Mouse (Mus musculus) erythroblast, embryonic 14.5 days (primary cell): Measurements from ENCODE around the gene Snx10. TPM values are rescaled to one million over a fixed set of nuclear protein-coding genes. Genes with fewer than 3 reads are reported as not detected.

Experiments
- H3K27me3 ChIP-seq: 2 replicates; pipeline ENCODE4 v1.6.1; 2012; ENCODE audit warnings: inconsistent platforms; ENCODE audit not compliant: control insufficient read depth
- H3K36me3 ChIP-seq: 2 replicates; pipeline ENCODE4 v1.6.1; 2012; ENCODE audit warnings: mild to moderate bottlenecking, inconsistent platforms; ENCODE audit not compliant: control insufficient read depth
- H3K4me1 ChIP-seq: 2 replicates; pipeline ENCODE4 v1.6.1; 2012; ENCODE audit warnings: inconsistent platforms; ENCODE audit not compliant: control insufficient read depth
- H3K4me3 ChIP-seq: replicated peaks from 2 replicates; pipeline ENCODE3; 2012; ENCODE audit warnings: moderate library complexity, mild to moderate bottlenecking, inconsistent platforms
- H3K9me3 ChIP-seq: 2 replicates; pipeline ENCODE4 v1.6.1; 2012; ENCODE audit warnings: low read length, inconsistent platforms, mixed read lengths; ENCODE audit not compliant: control insufficient read depth
- GATA1 ChIP-seq: IDR thresholded peaks from 2 replicates; pipeline ENCODE4 v1.6.1; 2012; ENCODE audit warnings: low read length, inconsistent platforms, mixed read lengths
- TAL1 ChIP-seq: IDR thresholded peaks from 3 replicates; pipeline ENCODE4 v1.6.1; 2012; ENCODE audit warnings: low read length, inconsistent platforms, mixed read lengths
- polyA plus RNA-seq: library from polyadenylated mRNA; stranded (reverse); fragments of >175 nt; gene quantifications from 2 replicates; pipeline ENCODE4 v1.2.3, GENCODE M21; 2012

Gene Snx10
- polyA plus RNA-seq, 1 experiment = not detected

DNA sequence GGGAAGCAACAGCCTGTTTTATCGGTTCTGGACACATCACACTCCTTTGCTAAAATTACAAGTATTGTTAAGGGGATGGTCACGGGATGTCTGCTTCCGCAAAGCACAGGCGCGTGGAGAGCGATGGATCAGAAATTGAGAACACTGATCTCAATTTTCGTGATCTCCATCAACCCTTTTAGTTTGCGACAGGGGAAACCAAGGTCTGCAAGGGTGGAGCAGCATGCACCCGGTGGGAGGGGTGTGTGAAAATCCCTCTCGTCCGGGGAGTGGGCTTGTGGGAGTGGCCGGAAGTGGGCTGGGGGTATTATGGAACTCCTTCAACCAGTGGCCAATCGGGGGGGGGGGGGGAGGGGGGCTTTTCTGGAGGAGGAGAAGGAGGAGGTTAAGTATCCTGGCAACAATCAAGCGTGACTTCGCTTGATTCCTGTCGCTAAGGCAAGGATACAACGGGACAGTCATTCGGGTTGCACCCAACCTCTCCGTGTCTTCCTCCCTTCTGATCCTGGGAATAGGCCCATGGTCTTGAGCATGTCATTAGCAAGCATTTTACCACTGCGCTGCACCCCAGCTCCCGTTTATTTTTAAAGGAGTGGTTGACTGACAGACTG lies 725 bp downstream of the Snx10 start:
- TF ChIP-seq GATA1 (no peak), TAL1 (no peak)
- H3K9me3 ChIP-seq = no peaks in the 10 kb centered on the region
- H3K27me3 ChIP-seq = peaks cover 38% of the 10 kb centered on the region
- H3K4me1 ChIP-seq = peaks cover 3% of the 10 kb centered on the region
- peak overlapping the region; percentile 51 for H3K4me3 ChIP-seq
- no peaks in the 10 kb centered on the region for H3K36me3 ChIP-seq

DNA sequence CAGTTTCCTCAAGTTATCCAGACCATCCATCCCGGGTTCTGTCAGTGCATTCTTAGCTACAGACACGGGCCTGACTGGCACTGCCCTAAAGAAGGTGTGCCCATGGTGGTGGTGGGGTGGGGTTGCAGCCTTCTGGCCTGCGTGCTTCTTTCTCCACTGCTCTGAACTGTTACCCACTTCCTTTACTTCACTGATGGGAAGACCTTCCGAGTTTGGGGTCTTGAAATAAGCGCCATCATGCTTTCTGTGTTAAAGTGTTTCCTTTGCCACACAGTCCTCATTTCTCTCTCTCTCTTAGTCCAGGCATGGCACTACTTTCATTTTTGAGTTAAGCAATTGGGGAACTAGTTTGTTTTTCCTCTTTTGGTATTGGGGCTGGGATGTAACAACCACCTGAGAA lies 1.3 kb downstream of the Snx10 start:
- TF ChIP-seq TAL1 = no peak
- no peak for TF ChIP-seq GATA1
- Histone ChIP-seq H3K36me3 (no peaks in the 10 kb centered on the region), H3K27me3 (peaks cover 38% of the 10 kb centered on the region), H3K4me1 (peaks cover 3% of the 10 kb centered on the region), H3K9me3 (no peaks in the 10 kb centered on the region), H3K4me3 (no peak overlapping the region)

DNA sequence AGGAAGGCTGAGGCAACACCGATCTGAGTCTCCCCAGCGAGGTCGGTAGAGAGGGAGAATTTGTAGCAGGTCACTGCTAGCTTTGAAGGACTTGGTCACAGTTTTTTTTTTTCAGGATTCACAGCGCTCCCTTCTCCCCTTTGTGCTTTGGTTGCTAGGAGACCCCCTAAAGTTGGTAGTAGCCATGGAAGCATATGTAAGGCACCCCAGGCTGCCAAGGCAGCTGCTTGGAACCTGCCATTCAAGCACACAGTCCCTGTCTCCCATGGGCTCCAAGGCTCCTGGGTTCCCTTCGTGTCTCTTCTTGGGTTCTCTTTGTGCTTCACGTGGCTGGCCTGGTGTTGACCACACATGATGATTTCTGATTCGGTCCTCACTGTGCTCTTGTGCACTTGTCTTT lies 5.8 kb downstream of the Snx10 start:
- Histone ChIP-seq H3K4me3 (no peak overlapping the region), H3K36me3 (no peaks in the 10 kb centered on the region), H3K27me3 (peaks cover 14% of the 10 kb centered on the region), H3K4me1 (peaks cover 4% of the 10 kb centered on the region), H3K9me3 (no peaks in the 10 kb centered on the region)
- TF ChIP-seq GATA1 = no peak
- no peak for TF ChIP-seq TAL1

DNA sequence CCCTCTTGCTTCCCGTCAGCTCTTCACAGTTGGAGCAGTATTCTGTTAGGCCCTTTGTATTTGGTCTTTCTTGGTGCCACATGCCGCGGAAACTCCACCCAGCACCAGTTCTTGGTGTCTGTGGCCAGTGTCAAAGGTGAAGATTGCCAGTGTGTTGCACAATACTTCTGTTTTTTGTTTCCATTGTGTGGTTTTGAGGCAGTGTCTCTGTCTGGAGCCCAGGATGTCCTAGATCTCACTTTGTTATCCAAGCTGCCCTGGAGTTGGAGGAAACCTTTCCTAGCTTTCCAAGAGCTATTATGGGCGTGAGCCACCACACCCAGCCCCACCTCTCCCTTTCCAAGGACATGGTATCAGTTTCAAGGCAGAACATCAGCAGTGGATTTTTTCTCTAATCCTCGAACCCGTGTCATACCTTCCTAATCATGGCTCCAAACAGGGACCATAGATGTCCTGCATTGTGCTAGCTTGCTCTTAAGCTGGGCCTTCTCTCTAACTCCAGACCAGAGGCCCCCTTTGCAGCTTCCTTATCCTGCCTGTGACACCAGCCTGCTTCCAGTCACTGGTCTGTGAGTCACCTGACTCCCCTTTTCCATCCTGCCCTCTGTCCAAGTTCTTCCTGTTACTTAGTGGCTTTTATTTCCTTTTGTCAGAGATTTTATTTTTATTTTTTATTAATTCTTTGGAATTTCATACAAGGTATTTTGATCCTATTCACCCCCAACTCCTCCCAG lies 9.9 kb downstream of the Snx10 start:
- Histone ChIP-seq H3K36me3 (no peaks in the 10 kb centered on the region), H3K4me1 (peaks cover 2% of the 10 kb centered on the region), H3K27me3 (no peaks in the 10 kb centered on the region), H3K9me3 (no peaks in the 10 kb centered on the region), H3K4me3 (no peak overlapping the region)
- TF ChIP-seq GATA1 (no peak), TAL1 (no peak)

DNA sequence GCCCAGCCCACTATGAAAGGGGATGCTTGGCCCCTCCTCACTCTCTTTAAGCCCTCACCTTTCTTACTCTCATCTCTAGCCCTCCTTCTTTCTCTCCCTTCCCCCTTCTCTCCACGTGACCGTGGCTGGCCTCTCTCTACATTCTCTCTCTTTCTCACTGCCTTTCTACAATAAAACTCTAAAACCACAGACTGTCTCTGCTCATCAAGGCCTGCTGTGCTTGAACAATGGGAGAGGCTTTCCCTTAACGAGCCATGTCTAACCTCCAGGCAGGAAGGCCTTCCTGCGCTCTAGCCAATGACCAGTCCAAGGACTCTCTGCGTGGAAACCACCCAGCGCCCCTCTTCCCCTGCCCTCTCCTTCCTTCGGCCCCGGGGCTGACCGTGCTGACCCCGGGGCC lies 11.9 kb downstream of the Snx10 start:
- no peaks in the 10 kb centered on the region for H3K27me3 ChIP-seq
- no peak for TF ChIP-seq GATA1
- no peak for TF ChIP-seq TAL1

DNA sequence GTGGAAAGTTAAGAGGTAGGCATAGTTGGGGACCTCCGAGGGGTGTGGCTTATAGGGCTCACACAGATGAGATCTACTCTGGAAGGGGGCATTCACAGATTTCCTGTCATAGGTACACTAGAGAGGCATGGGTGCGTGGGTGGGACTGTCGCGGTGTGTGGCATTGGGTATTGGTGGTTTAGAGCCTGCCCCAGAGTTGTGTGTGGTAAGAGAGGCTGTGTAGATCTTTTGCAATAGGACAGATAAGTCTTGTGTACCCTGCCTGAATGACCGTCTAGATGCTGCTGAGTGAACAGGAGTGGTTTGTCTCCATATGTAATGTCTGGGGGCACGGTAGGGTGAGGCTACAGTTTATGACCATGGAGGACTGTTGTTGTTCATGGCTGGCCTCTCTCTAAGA lies 16.8 kb downstream of the Snx10 start:
- H3K36me3 ChIP-seq = no peaks in the 10 kb centered on the region
- peaks cover 3% of the 10 kb centered on the region; the same call in 1 of the 2 replicates for H3K4me1 ChIP-seq
- no peaks in the 10 kb centered on the region for H3K9me3 ChIP-seq
- H3K27me3 ChIP-seq = no peaks in the 10 kb centered on the region
- no peak for TF ChIP-seq TAL1
- TF ChIP-seq GATA1 = no peak
- H3K4me3 ChIP-seq = no peak overlapping the region

More for the DNA sequence above, 11.9 kb downstream of the Snx10 start:
- H3K4me3 ChIP-seq = no peak overlapping the region
- no peaks in the 10 kb centered on the region for H3K36me3 ChIP-seq
- H3K4me1 ChIP-seq = peaks cover 2% of the 10 kb centered on the region
- no peaks in the 10 kb centered on the region for H3K9me3 ChIP-seq

DNA sequence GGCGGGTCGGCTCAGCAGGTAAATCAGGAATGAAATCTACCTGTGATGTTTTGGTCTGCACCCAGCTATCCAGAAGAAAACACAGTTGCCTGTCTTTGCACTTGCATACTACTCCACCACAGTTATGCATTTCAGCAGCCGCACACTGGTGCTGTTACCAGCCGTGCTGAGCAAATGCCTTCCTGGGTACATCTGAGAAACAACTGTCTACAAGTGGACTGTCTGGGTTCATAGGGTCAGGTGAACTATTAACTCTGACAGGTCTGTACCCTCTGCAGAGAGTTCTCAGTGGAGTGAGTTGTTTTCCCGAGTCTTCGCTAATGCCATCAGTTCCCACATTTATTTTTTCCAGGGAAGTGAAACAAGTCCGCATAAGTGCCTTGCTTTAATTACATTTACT lies 17.7 kb downstream of the Snx10 start:
- Histone ChIP-seq H3K36me3 (no peaks in the 10 kb centered on the region), H3K27me3 (no peaks in the 10 kb centered on the region), H3K4me1 (peaks cover 4% of the 10 kb centered on the region; the same call in 1 of the 2 replicates), H3K4me3 (no peak overlapping the region), H3K9me3 (no peaks in the 10 kb centered on the region)
- TF ChIP-seq TAL1 = no peak
- no peak for TF ChIP-seq GATA1

DNA sequence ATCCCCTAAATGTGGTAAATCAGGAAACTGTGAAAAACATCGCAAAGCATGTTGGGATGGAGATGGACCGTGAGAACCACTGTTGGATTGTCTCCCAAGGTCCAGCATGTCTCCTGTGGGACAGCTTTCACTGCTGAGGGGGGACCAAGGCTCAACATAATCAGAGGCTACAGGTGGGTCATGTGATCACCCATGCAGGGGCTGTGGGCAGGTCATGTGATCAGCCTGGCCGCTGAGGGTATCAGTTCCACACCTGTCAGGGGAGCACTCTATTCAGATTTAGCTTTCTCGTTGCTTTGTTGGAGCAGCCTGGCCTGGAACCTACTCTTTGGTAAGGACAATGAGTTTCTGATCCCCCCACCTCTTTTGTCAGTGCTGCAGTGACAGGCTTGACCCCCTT lies 18.4 kb downstream of the Snx10 start:
- Histone ChIP-seq H3K27me3 (no peaks in the 10 kb centered on the region), H3K9me3 (no peaks in the 10 kb centered on the region), H3K36me3 (no peaks in the 10 kb centered on the region), H3K4me1 (peaks cover 4% of the 10 kb centered on the region; the same call in 1 of the 2 replicates), H3K4me3 (no peak overlapping the region)
- TF ChIP-seq TAL1 = no peak

DNA sequence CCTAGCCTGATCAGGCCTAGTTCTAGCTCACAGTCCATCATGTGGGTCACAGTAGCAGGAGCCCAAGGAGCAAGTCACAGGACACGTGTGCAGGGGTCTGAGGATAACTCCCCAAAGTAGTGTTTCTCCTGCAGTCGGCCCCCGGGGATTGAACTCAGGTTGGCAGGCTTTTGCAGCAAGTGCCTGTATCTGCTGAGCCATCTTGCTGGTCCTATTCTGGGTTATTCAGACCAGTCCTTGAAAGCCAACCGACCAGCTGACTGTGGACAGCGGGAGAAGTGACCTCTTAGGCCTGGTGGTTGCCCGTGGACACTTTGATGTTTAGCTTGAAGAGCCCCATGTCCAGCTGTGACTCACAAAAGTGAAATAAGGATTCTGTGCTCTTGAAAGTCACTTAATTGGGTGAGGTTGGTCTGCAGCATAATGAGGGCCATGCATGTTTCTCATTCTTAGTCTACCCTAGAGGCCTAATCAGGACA lies 20.0 kb downstream of the Snx10 start:
- TF ChIP-seq GATA1 (no peak), TAL1 (no peak)
- Histone ChIP-seq H3K36me3 (no peaks in the 10 kb centered on the region), H3K4me3 (no peak overlapping the region), H3K27me3 (no peaks in the 10 kb centered on the region), H3K9me3 (no peaks in the 10 kb centered on the region), H3K4me1 (peaks cover 4% of the 10 kb centered on the region; the same call in 1 of the 2 replicates)
